Mouse (Mus musculus) layer of hippocampus, postnatal 10 days (tissue): ENCODE data around the gene Eif5b. TPM values are rescaled to one million over a fixed set of nuclear protein-coding genes. Genes with fewer than 3 reads are reported as not detected.
"Not testable (repeated sequence)": the region's sequence is repeated elsewhere in the genome, so short reads cannot be mapped to it uniquely, and the experiment has no call there.

Experiments used
- DNase-seq, 2 experiments: peaks; one replicate each; pipeline ENCODE4 v3.0.0; 2021; ENCODE audit warnings: low spot score in 2 of 2
- long read RNA-seq: library from polyadenylated mRNA; stranded (forward); transcript quantifications from one replicate; pipeline ENCODE4 v2.0.0, GENCODE M21; 2023
- total RNA-seq, 2 experiments: library from RNA; stranded (reverse); gene quantifications; 2 replicates each; pipeline ENCODE4 v1.2.3; 2021

Eif5b gene
- 10 to 100 TPM; 35.1 to 38.8 TPM for total RNA-seq
- long read RNA-seq, full-length matches to known transcripts, result 4 of 56 reads
- long read RNA-seq, partial matches to known transcripts, result 50 of 56 reads
- long read RNA-seq, other reads (novel, unspliced or antisense), result 2 of 56 reads

DNA sequence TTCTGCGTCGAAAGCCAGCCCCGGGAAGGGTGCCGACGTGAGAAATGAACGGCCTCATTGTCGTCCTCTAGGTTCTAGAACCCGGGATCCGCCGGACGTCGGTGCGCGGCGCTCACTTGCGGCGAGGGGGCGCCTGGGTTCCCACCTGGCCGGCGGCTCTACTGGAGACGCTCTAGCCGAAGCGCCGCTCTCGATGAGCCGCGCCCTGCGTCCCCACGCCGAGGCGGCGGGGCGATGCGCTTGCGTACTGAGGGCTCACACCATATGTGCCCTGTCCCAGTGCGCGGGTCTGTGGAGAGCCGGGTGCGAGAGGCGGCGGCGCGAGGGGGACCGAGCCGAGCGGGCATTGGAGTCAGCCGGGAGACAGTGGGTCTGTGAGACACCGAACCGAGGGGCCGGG is at the start of gene Eif5b, which contains the start of gene Txndc9:
Eif5b (plus strand) TSS at position 144 of the 400 bp plus-strand sequence.
Txndc9 (minus strand) TSS at position 27 of the 400 bp plus-strand sequence.
- peak; percentile 93 to 96 for DNase-seq

GRCm38 (mm10) chr1:37948906-37949305 is 48.9 kb upstream of the Eif5b start:
- no peak for DNase-seq

GRCm38 (mm10) chr1:37954786-37955185 is 43.0 kb upstream of the Eif5b start:
- DNase-seq, result no peak

DNA sequence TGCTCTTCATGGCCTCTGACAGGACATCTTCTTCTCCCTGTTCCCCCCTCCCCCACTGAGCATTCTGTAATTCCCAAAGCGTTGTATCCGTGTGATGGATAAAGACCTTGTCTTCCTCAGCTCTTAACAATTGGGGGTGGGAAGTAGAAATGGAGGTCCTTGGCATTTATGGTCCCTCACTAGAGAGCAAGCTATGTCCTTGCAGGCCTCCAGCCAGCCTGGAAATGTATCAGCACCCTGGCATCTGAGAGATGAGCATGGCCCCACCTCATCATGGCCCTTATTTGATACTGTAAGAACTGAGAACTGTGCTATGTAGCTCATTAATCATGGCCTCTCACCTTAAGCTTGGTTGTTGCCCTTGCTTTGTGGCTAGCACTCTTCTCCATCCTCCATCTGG is 42.6 kb upstream of the Eif5b start:
- DNase-seq, result no peak

GRCm38 (mm10) chr1:37956690-37957431 is 40.9 kb upstream of the Eif5b start:
- peak; percentile 12 to 35 for DNase-seq

- no peak for DNase-seq
Measured at GRCm38 (mm10) chr1:37957659-37958058, 40.2 kb upstream of the Eif5b start, which contains the start of gene Lyg1. Gene Lyg1, minus strand, starts transcription at chr1:37957759.

DNA sequence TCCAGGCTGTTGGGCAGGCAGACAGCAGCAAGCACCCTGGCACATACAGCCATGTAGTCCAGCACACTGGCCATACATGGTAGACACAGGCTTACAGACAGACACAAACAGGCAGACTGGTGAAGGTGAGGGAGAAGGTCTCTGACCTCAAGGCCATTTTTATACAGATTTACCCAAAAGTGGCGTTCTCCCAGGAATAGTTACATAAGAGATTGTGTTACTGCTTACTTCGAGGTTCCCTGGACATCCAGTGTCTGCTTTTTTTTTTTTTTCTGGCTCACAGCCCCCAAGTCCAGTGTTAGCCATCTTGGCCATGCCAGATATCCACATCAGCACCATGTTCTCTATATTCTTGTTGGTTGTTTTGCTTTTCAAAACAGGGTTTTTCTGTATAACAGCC is 39.3 kb upstream of the Eif5b start:
- no peak for DNase-seq

DNA sequence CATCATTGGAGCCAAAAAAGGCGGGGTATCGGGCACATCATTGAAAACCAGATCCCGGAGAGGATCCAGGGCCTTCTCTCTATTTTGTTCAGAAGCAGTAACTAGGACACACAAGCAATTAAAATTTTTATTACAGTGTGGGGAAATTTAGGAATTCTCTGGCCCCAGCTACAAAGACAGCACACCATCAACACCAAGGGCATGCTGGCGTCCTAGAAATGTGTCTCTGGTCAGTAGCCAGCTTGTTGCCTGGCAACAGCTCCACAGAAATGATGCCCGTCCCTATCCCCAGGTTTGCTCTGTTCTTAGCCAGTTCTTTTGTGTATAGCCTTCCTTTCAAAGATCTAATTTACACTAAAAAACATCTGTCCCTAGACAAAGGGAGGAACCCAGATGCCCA is 38.3 kb upstream of the Eif5b start:
- peak; percentile 45 to 57 for DNase-seq

- DNase-seq, result no peak
Measured at GRCm38 (mm10) chr1:37965571-37965970, 32.2 kb upstream of the Eif5b start.

- no peak for DNase-seq
Measured at GRCm38 (mm10) chr1:37968746-37969145, 29.1 kb upstream of the Eif5b start.

DNA sequence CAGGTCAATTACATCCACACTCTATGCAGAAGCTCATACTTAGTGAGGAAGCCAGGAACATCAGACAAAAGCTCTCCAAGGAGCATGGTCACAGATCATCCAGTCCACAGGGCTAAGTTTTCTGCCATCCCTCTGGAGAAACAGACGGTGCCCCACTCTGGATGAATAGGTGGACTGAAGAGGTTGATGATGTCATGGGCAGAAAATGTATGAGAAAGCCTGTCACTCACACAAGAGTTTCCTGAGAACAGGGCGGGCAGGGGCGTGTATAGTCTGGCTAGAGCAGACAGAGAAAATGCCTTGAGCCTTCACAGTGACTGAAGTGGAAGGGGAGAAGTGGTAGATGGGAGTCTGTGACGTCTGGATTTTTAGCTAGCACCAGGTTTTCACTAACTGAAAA is 26.3 kb upstream of the Eif5b start:
- no peak for DNase-seq

GRCm38 (mm10) chr1:37976666-37977065 is 21.1 kb upstream of the Eif5b start:
- DNase-seq, result not testable (repeated sequence)

DNA sequence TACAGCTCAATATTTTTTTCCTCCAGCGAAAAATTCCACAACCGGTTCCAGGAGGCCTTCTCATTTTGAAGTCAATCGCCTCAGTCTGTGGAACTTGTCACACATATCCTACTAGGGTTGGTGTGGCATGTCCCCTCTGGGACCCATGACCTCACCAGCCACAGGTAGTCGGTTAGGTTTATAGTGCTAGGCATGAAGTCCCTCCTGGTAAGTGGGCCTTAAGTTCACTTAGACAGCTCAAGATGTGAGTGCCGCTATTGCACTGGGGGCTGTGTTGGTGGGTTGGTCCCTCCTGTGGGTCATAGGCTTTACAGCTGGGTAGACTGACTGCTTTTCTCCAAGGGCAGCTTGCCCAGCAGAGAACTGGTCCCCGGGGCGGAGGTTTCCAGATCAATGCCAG is 20.5 kb upstream of the Eif5b start:
- DNase-seq, result no peak

DNA sequence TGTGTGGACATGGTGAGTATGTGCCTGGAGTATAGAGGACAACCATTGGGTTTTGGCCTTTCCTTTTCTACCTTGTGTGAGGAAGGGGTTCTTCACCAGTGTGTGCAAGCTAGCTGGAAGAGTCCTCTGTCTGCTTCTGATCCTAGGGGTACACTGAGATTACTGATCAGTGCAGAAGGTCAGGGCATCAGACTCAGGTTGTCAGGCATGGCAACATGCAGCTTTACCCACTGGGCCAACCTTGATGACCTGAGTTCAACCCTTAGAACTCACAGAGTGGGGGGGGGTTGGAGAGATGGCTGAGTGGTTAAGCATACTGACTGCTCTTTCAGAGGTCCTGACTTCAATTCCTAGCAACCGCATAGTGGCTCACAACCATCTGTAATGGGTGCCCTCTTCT is 13.5 kb upstream of the Eif5b start:
- no peak for DNase-seq

DNA sequence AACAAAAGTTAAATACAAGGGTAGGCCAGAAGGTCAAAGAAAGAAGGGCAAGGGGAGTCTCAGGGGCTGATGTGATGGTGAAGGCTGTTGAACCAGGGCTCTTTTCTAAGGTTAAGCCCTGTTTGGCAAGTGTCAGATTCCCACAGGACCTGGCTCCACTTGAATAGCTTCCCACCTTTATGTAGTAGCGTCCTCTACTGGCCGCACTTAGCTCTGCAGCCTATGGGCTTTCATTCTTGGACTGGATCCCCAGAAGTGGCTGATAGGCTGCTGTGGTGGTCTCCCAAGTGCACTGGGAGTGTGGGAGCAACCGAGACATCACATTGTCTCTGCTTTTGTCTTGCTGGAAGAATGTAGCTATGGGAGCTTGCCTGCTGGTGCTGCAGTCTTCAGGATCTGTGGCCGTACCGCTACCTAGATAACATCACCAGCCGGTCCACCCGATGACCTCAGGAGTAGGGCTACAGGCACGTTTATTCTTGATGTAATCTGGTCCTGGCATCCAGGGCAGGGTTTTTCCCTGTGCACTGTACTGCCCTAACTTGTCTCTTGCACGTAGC is 12.0 kb upstream of the Eif5b start:
- peak; percentile 66 to 68 for DNase-seq

- no peak for DNase-seq
Measured at GRCm38 (mm10) chr1:37987856-37988255, 10.0 kb upstream of the Eif5b start.

DNA sequence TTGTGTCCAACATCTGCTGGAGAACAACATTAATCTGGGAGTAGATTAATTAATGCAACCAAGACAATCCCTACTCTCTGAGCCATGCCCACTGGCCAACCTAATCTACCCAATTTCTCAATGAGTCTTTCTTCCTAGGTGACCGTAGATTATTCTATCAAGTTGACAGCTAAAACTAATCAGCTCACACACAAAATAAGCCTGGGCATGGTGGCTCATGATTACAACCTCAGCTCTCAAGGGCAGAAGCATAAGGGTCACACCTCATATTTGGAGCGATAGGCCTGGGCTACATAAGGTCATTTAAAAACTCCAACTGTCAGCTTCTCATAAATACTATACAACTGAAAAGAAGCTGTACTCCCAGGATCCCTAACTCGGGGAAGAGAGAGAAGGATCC is 1.6 kb upstream of the Eif5b start:
- no peak for DNase-seq

DNA sequence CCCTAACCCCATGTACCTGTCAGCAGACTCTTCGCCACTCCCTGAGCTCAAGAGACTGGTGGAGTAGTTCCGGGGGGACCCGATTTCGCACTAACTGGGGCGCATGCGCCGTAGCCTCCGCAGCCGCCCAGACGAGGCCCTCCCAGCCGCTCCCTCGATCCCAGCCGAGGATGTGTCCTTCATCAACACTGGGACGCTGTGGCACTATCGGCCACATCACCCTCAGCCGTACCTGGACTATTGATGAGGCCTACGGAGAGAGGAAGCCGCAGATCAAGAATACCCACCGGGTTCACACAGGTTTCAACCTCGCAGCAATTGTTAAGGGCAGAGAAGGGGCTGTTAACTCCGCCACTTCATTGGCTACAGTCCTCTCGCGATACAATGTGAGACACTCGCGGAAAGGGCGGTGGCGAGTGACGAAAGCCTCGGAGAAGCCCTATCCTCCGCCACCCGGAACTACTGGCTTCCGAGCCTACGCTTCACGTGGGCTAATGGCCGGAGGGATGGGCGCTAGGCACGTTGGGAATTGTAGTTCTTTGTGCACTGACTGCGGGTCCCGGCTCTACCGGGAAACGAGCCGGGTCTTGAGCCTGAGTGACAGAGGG is 829 bp upstream of the Eif5b start:
- peak; percentile 94 to 95 for DNase-seq

DNA sequence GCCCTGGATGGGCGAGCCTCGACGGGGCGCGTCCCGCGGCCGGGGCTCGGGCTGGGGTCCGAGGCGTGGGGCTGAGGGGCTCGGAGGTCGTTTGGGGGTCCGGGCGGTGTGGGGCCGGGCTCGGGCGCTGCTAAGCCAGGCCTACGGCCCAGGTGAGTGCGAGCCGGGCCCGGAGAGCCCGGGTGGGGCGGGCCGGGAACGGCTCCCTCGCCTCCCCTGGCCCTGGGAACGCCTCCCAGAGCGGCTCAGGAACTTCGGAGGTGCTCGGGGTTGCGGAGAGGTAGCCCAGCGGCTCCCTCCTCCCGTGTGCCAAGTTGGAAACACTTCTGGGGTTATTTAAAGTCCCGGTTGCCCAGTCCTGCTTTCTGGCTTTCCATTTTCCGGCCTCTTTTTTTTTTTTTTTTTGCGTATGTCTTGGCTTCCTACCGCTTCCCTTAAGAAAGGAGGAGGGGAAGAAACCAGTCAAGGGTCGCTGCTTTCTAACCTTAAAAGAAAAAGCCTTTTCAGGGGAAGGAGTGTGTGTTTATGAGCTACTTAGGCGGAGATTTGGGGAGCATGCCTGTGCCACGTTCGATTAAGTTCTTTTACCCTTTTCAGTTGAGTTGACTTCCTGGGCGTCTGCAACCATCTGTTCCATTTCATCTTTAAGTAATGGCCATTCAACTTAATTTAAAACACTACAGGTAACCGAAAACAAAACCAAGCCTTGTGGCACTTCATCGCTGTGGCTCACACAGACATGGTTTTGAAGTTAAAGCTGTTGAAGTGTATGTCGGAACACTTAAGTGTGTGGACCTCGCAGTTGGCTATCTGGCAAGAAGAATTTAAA is 775 bp downstream of the Eif5b start:
- no peak for DNase-seq

- DNase-seq, result no peak
Measured at GRCm38 (mm10) chr1:37999552-37999951, 1.7 kb downstream of the Eif5b start.

- DNase-seq, result no peak
Measured at GRCm38 (mm10) chr1:38000844-38001243, 3.0 kb downstream of the Eif5b start.
